Mouse (Mus musculus) adrenal gland, adult 18-20 months (tissue): ENCODE measurements around the gene Tat. TPM values are rescaled to one million over a fixed set of nuclear protein-coding genes. Genes with fewer than 3 reads are reported as not detected.

ENCODE experiments used
- DNase-seq, 2 experiments: peaks; one replicate each; pipeline ENCODE4 v3.0.0; 2021 to 2022; ENCODE audit warnings: low spot score in 2 of 2
- long read RNA-seq, 2 experiments: library from polyadenylated mRNA; stranded (forward); transcript quantifications; one replicate each; pipeline ENCODE4 v2.0.0; 2021
- total RNA-seq, 2 experiments: library from RNA; stranded (reverse); gene quantifications; 1 replicate in 1 of 2; 2 replicates in 1 of 2; pipeline ENCODE4 v1.2.3; 2021

Gene Tat
- total RNA-seq = 1 to 10 TPM in 1 of 2 experiments, under 1 TPM in 1; 0.13 to 1.3 TPM
- long read RNA-seq, experiment 1 = 0 reads
- long read RNA-seq, experiment 2 = 0 reads

GRCm38 (mm10) chr8:109990224-109990623 lies at the start of gene Tat:
Tat (plus strand) TSS chr8:109990437.
- DNase-seq = no peak

- no peak for DNase-seq
Measured at GRCm38 (mm10) chr8:109941606-109942360, 48.5 kb upstream of the Tat start.

DNA sequence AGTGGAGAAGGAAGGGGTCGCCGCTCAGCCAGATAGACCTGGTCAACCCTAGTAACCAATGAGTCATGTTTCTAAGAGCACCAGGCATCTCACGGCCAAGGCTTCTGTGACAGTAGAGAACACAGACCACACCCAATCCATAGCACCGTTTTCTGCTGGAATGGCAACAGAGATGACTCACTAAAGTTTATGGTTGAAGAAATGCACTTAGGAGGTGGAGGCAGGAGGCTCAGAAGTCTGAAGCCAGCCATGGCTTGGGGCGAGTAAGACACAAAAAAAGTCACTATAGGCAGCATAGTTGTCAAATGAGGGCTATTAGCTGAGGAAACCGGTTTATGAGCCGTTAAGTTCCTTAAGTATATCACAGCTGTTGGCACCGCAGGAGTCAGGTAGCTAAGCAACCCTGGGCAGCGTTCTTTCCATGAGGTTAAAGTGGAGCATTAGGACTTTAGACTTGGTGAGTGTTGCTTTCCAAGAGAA lies 45.0 kb upstream of the Tat start:
- no peak for DNase-seq

DNA sequence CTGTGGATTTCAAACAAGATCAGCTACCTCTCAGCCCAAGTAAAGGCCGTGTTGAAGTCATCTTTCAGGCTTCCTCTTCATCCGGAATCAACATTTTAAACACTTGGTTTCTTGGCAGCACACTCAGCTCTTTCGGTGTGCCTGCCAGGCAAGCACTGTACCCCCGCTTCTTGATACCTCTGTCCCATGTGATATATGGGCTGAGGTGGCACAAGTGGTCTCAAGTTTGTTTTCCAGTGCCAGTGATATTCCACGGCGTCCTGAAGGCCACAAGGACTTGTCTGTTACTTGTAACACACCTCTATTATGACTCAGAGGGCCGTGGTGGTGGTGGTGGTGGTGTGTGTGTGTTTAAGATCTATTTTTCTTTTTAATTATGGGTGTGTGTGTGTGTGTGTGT lies 44.5 kb upstream of the Tat start:
- no peak for DNase-seq

DNA sequence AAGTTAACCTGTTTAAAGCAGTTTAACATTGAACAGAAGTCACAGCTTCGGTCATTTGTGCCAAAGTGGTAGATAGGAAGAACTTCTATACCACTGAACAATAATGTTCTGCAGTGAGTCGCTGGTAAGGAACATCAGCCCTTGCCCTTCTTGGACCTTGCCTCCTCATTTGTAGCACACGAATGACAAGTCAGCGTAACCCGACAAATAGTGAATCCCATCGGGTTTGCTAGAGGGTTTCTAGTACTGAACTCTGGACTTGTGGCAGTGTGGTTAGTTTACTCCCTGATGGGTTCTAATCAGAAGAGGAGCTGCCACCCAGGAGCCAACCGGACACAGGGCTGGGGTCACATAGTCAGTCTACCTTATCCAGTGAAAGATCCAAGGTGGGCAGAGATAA lies 44.0 kb upstream of the Tat start:
- no peak for DNase-seq

- DNase-seq = peak in 1 of 2 experiments; percentile 19
Measured at GRCm38 (mm10) chr8:109947447-109948284, 42.6 kb upstream of the Tat start.

- no peak for DNase-seq
Measured at GRCm38 (mm10) chr8:109948285-109948564, 42.0 kb upstream of the Tat start.

GRCm38 (mm10) chr8:109952171-109952570 lies 38.1 kb upstream of the Tat start:
- DNase-seq = no peak

DNA sequence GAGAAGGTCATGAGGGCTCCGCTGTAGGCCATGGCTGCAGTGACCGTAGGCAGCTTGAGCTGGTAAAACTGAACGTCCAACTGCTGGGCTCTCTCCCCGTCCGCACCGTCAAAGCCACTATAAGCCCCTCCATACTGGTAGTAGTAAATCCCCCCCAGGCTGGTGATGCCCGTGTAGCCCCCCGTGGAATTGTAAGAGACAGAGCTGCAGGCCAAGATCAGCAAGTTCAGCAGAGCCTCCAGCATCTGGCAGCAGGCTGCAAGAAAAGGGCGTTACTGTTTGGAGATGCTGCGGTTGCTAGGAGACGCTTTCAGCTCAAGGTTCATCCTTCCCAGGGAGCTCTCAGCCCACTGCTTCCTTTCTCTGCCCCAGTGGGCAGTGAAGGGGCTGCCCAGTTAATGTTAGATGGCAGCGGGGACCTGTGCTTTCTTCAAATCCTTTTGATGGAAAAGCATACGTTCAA lies 35.7 kb upstream of the Tat start:
- DNase-seq = no peak

GRCm38 (mm10) chr8:109957167-109958028 lies 32.8 kb upstream of the Tat start:
- no peak for DNase-seq

DNA sequence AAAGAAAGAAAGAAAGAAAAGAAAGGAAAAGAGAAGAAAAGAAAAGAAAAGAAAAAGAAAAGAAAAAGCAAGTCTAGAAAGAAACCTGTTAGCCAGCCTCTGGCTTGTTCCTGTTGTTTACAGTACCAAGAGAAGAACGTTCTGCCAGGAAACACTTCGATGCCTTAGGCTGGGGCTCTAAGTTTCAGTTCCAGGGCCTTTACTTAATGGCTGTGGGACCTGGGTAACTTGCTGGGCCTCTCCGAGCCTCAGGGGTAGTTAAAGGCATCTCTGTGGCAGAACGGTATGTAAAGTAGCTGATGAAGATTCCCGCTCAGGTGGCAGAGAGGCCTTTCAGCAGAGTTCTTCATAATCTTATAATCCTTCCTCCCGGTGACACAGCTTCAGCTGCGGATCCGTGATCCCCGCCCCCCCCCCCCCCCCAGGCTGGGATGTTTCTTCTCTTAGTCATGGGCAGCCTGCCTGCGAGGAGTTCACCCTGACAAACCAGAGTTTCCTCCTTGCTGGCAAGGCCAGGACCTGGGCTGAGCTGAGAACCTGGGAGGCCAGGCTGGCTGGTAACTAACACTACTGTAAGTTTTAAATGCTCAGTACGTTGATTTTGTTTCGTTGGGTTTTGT lies 32.1 kb upstream of the Tat start:
- DNase-seq = no peak

DNA sequence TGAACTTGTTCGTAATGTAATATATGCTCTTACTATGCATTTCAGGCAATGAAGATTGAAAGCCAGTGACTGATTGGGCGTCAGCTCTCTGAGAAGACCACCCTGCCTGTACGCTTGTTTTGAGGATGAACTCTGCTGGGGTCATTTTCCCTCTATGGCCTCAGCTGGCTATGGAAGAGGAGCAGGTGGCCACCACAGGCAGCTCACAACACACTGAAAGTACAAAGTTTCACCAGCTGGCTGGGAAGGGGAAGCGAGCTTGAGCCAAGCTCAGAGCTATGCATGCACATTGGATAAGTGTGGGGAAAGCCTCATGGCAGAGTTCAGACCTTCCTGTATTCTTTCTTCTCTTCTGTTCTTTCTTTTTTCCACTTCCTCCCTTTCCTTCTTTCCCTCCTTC lies 31.1 kb upstream of the Tat start:
- DNase-seq = no peak

DNA sequence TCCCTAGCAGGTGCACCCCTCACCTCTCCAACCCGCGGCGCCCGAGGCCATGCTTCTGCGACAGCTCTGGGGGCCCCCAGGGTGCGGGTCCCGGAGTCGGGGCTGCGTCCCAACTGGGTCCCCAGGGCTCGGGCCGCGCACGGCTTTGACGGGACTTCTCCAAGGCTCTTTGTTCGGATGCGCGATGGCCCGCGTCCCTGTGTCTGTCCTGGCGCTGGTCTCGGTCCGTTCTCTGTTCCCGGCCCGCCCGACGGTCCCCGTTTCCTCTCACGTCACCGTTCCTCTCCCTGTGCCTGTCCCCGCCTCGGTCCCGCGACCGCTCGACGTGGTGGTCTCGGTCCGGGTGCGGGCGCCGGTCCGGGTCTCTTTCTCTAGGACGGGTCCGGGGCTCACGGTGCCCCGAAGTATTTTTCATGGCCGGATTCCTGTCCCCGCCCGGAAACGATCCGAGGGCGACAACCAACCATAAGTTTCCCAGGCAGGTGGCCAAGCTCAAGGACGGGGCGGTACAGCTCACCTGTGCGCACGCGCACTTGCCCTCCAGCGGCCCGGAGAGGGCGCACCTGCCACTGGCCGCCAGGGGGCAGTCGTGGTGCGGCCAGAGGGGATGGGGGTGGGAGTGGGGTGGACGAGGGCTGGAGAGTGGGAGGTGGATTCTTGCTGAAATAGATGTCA lies 28.4 kb upstream of the Tat start, which contains the start of gene Marveld3:
TSS of gene Marveld3 (minus strand) at position 511 of the 675 bp plus-strand sequence.
- DNase-seq = no peak

GRCm38 (mm10) chr8:109962896-109963295 lies 27.3 kb upstream of the Tat start:
- no peak for DNase-seq

DNA sequence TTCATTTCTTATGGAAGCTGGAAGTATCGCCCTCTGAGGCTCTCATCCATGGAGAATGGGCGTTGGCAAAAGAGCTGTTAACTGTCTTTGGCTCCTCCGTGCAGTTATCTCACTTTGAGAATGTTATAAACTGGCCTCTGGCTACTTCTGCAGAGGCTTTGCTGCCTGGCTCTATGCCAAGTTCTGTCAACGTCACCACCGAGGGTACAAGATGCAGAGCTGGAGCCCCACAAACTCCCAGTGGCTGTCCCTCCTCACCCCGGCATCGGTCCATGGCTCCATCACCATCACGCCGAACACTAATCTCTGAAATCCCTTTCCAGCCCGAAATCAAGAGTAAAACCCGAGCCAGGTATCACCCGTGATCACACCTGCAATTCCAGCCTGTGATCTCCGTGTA lies 26.8 kb upstream of the Tat start:
- DNase-seq = no peak

DNA sequence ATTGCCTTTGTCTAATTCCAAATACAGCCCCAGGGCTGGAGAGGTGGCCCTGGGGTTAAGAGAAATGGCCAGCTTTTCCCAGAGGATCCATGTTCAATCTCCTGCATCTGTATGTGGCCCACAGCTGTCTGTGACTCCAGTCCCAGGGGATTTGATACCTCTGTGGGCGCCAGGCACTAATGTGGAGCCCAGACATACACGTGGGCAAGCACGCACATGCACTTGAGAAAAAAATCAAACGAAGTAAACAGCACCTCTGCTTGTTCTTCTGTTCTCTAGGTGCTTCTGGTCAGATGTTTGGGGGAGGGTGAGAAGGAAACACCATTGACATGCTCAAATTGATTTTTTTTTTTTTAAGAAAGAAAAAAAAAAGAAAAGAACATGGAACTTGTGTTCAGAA lies 26.1 kb upstream of the Tat start:
- no peak for DNase-seq

GRCm38 (mm10) chr8:109968837-109969236 lies 21.4 kb upstream of the Tat start:
- no peak for DNase-seq

GRCm38 (mm10) chr8:109970323-109970722 lies 19.9 kb upstream of the Tat start:
- DNase-seq = no peak

GRCm38 (mm10) chr8:109972901-109973300 lies 17.3 kb upstream of the Tat start:
- no peak for DNase-seq

GRCm38 (mm10) chr8:109979339-109979738 lies 10.9 kb upstream of the Tat start:
- no peak for DNase-seq
